Mouse (Mus musculus) right cerebral cortex, postnatal 10 days (tissue): ENCODE measurements around the gene Zfp536.
"Not testable (repeated sequence)": the region's sequence is repeated elsewhere in the genome, so short reads cannot be mapped to it uniquely, and the experiment has no call there.

Source experiments
- DNase-seq, 2 experiments: peaks; one replicate each; pipeline ENCODE4 v3.0.0; 2021; ENCODE audit warnings: low spot score in 2 of 2

The Zfp536 gene

GRCm38 (mm10) chr7:37607906-37608305 is 165.5 kb downstream of the Zfp536 start:
- DNase-seq = no peak

GRCm38 (mm10) chr7:37606472-37606871 is 167.0 kb downstream of the Zfp536 start:
- no peak for DNase-seq

- not testable (repeated sequence) for DNase-seq
These were observed 169.9 kb downstream of the Zfp536 start for GRCm38 (mm10) chr7:37603525-37603909.

- DNase-seq = no peak
These were observed 170.4 kb downstream of the Zfp536 start for GRCm38 (mm10) chr7:37602871-37603524.

- no peak for DNase-seq
These were observed 173.1 kb downstream of the Zfp536 start for GRCm38 (mm10) chr7:37600318-37600717.

GRCm38 (mm10) chr7:37594211-37595030 is 179.0 kb downstream of the Zfp536 start:
- DNase-seq = no peak

- DNase-seq = no peak
These were observed 179.9 kb downstream of the Zfp536 start for GRCm38 (mm10) chr7:37593566-37593965.

- DNase-seq = no peak
These were observed 186.7 kb downstream of the Zfp536 start for GRCm38 (mm10) chr7:37586694-37587093.

GRCm38 (mm10) chr7:37581262-37581661 is 192.2 kb downstream of the Zfp536 start:
- no peak for DNase-seq

GRCm38 (mm10) chr7:37580554-37580953 is 192.9 kb downstream of the Zfp536 start:
- DNase-seq = no peak

GRCm38 (mm10) chr7:37572021-37572420 is 201.4 kb downstream of the Zfp536 start:
- DNase-seq = no peak

- DNase-seq = no peak
These were observed 204.5 kb downstream of the Zfp536 start for GRCm38 (mm10) chr7:37568811-37569500.

- no peak for DNase-seq
These were observed 205.4 kb downstream of the Zfp536 start for GRCm38 (mm10) chr7:37568041-37568440.

GRCm38 (mm10) chr7:37566019-37566418 is 207.4 kb downstream of the Zfp536 start:
- no peak for DNase-seq

GRCm38 (mm10) chr7:37565371-37565770 is 208.1 kb downstream of the Zfp536 start:
- no peak for DNase-seq

GRCm38 (mm10) chr7:37564644-37565043 is 208.8 kb downstream of the Zfp536 start:
- DNase-seq = no peak

GRCm38 (mm10) chr7:37563831-37564400 is 209.5 kb downstream of the Zfp536 start:
- no peak for DNase-seq

GRCm38 (mm10) chr7:37563171-37563574 is 210.3 kb downstream of the Zfp536 start:
- peak; percentile 48 to 53 for DNase-seq

GRCm38 (mm10) chr7:37562505-37562904 is 210.9 kb downstream of the Zfp536 start:
- peak; percentile 31 to 34 for DNase-seq

- DNase-seq = no peak
These were observed 212.9 kb downstream of the Zfp536 start for GRCm38 (mm10) chr7:37560581-37560980.

- no peak for DNase-seq
These were observed 213.6 kb downstream of the Zfp536 start for GRCm38 (mm10) chr7:37559851-37560250.

GRCm38 (mm10) chr7:37559341-37559740 is 214.1 kb downstream of the Zfp536 start:
- no peak for DNase-seq
